Mouse (Mus musculus): ENCODE measurements around the gene Lamc3.

The Lamc3 gene

DNA sequence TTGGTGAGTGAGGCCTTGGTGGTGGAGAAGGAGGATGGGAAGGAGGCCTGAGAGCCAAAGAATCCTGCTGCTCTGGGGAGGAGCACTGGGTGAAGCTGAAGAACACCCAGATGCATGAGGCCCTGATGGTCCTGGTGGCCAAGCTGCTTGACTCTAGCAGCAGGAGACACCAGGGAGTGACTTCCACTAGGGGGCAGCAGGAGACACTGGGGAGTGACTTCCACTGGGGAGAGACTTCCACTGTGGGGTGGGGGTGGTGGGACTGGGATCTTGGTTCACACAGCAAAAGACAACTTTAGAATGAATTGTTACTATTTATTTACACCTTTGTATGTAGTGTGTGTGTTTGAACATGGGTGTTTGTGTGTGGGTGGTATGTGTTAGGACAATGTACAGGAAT, 78.0 kb downstream of the Lamc3 start:
- intact Hi-C loops (cut with DNase I), result no loop called here

DNA sequence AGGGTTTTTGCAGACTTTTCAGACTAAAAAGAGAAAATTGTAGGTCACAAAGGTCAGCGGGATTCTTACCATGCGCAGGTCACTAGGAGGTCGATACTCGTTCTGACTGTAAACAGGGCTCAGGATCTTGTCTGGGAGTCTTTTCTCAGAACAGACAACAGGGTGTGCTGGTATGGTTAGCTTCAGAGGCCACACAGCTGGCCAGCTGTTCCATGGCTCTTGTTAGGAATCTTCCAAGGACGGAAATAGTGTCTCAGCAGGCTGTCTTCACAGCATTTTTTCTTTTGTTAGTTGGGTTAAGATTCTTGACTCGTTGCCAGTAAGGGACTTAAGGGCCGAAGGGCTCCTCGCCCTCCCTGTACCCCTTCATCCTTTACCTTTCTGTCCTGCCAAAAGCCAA, 79.7 kb downstream of the Lamc3 start:
- intact Hi-C loops (cut with DNase I), result no loop called here

DNA sequence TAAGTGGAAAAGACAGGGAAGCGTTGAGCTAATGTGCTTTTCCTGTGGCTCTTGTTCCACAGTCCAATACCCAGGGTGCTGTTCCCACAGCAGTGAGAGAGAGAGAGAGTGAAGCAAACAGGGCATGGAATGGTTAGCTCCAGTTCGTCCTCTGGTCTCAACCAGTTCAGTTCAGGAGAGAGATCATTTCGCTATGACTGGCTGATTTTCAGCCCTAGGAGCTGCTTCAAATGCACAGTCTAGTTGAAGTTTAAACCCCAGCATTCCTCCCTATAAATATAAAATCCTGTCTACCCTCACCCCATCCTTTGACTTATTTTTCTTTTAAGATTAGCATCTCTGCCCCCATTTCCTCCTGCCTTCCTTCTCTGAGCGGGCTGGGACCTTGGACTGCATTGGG, 85.5 kb downstream of the Lamc3 start:
- intact Hi-C loops (cut with DNase I), result no loop called here

DNA sequence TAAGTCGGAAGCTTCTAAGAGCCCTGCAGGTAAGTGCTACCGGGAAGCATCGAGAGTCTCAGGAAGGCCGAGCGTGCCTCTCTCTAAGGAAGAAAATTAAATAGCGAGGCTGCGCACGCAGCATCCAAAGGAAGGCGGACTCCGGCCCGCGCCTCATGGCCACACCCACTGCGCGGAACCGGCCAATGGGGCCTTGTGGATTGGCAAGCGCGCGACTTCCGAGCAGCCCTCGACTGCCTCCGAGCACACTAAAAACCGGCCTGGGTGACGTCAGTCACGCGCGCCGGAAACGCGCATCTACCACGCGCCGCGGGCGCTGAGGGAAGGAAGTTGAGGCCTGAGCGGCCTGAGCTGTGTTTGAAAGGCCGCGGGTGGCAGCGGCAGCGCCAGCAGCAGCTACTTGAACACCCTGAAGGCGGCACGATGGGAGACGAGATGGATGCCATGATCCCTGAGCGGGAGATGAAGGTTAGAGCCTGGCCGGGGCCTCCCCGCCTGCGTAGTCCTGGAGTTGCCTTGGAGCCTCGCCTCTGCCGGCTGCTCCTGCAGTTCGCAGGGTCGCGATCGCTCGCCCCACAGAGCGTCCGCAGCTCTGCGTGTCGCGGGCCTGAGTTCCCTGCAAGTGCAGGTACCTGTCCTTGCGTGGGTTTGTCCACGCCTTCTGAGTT, 87.2 kb downstream of the Lamc3 start, which contains the start of gene Nup214:
Nup214 (plus strand) TSS at position 296 of the 668 bp plus-strand sequence.
- intact Hi-C loops (cut with DNase I), result no loop called here

GRCm38 (mm10) chr2:31974809-31975371, 87.8 kb downstream of the Lamc3 start:
- intact Hi-C loops (cut with DNase I), result no loop called here

- intact Hi-C loops (cut with DNase I), result no loop called here
These were observed 100.7 kb downstream of the Lamc3 start for GRCm38 (mm10) chr2:31987774-31988173.

DNA sequence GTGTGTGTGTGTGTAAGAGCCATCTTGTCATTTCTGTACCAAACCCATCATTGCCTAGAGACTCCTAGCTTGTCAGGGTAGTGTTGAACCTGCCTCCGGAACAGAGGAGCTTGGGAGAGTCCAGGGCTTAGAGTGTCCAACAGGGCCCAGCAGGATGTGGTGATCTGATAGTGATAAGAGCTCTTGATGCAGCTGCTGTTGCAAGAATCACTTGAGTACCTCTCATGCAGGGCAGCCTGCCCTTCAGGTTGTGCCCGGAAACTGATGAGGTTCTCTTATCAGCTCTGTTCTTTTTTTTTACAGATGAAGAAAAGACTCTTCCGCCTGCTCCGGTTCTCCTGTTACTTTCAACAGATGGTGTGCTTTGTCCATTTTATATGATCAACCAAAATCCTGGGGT, 103.9 kb downstream of the Lamc3 start:
- intact Hi-C loops (cut with DNase I), result no loop called here

DNA sequence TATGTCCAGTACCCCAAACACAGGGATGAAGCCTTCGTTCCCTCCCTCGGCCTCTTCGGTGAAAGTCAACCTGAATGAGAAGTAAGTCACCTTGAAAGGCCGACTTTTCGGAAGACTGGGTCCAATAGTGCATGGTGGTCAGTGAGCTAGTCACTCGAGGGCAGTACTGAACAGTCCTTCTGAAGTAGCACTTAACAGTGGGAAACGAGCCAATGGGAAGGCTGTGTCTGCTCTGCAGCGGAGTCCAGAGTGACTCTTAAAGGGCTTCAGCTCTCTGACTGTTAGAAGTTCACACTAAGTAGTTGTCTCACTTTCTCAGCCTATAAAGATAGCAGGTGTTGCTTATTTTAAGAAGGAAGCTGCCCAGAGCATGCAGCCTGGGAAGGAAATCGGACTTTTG, 107.8 kb downstream of the Lamc3 start:
- intact Hi-C loops (cut with DNase I), result no loop called here

GRCm38 (mm10) chr2:31996060-31996459, 109.0 kb downstream of the Lamc3 start:
- intact Hi-C loops (cut with DNase I), result no loop called here
